Mouse (Mus musculus) ES-Bruce4 (cell line): ENCODE measurements around the gene Hipk2.

Experiments
- CTCF ChIP-seq: IDR thresholded peaks from one replicate; pipeline ENCODE4 v1.8.1; 2011; ENCODE audit warnings: low read depth, low read length
- EP300 ChIP-seq: IDR thresholded peaks from 2 replicates; pipeline ENCODE4 v1.6.1; 2011; ENCODE audit warnings: low read depth, low read length; ENCODE audit not compliant: insufficient read depth
- POLR2A ChIP-seq: IDR thresholded peaks from one replicate; pipeline ENCODE4 v1.8.1; 2011; ENCODE audit warnings: low read length; ENCODE audit not compliant: insufficient read depth

DNA sequence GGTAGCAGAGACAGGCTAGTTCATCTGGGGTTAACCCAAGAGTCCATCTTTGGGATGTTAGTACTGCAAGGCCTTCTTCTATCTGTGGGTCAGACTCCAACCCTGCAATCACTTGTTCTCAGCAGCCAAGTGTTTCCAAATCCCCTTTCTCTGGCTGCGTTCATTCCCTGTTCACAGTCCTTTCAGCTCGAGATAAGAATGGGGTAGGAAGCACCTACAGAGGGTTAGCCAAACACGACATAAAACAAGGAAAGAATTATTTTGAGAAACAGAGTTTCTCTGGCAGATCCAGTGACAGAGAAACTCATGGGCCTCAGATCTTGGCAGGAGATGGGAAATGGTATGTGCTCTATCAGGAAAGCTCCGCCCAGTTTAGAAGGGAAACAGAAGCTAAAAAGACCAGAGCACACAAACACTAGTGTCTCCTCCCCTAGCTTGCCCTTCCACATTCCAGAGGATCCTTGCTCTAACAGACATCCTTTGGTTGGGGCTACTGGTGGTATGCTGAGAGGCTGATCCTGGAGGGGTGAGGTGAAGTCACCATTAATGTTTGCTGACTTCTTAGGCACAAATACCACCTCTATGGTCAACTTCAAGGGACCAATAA lies 104.8 kb downstream of the Hipk2 start:
- TF ChIP-seq POLR2A (no peak), CTCF (no peak), EP300 (no peak)
